In the genomic region with DNA sequence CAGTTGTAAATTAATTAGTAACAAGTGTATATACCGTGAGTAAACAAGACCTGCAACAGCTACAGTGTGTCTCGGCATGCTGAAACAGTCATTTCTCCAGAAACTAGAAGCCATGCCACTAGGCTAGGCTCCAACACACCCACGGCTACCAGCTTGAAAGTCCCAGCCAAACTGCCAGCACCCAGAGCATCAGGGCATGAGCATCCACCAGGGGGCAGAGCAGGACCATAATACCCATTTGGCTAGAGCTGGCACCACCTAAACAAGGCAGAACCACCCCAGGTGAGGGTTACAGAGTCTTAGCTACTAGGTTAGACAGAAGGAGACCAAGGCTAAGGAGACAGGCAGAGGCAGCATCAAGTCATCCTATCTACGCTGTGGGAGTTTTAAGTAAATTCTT, we compare ENCODE assay signal across 8 mouse cellular contexts. TPM values are rescaled to one million over a fixed set of nuclear protein-coding genes. Genes with fewer than 3 reads are reported as not detected.
DNase-seq lines count a peak whose midpoint lies in the region; ATAC-seq lines count a peak whose summit lies in the region.

No protein-coding gene starts in this region.

- WGBS in liver, embryonic 12.5 days (ENCODE audit: insufficient replicate concordance): 18% methylated on average over 4 of the region's 4 CpGs
- 30% methylated on average over 4 of the region's 4 CpGs for WGBS in limb, embryonic 11.5 days
- 35% methylated on average over 4 of the region's 4 CpGs for WGBS in neural tube, embryonic 12.5 days
- 21% methylated on average over 4 of the region's 4 CpGs for WGBS in stomach, embryonic 15.5 days

- no peaks in the 10 kb centered on the region for H3K27me3 ChIP-seq in liver, embryonic 12.5 days (replicated peaks)
- no peaks in the 10 kb centered on the region for H3K27me3 ChIP-seq in limb, embryonic 11.5 days (ENCODE audit: control insufficient read depth, insufficient read depth, low read length)
- H3K27me3 ChIP-seq in neural tube, embryonic 12.5 days (replicated peaks): peaks cover 4% of the 10 kb centered on the region; the same call in 1 of the 2 replicates
- no peaks in the 10 kb centered on the region for H3K27me3 ChIP-seq in stomach, embryonic 15.5 days (replicated peaks)

- no peaks in the 10 kb centered on the region for H3K36me3 ChIP-seq in liver, embryonic 12.5 days
- no peaks in the 10 kb centered on the region for H3K36me3 ChIP-seq in limb, embryonic 11.5 days (ENCODE audit: control insufficient read depth, insufficient read depth, low read length)
- no peaks in the 10 kb centered on the region for H3K36me3 ChIP-seq in neural tube, embryonic 12.5 days
- H3K36me3 ChIP-seq in stomach, embryonic 15.5 days: no peaks in the 10 kb centered on the region

- no peak overlapping the region for H3K9ac ChIP-seq in liver, embryonic 12.5 days
- no peak overlapping the region for H3K9ac ChIP-seq in limb, embryonic 11.5 days (ENCODE audit: low read length)
- no peak overlapping the region for H3K9ac ChIP-seq in neural tube, embryonic 12.5 days
- no peak overlapping the region for H3K9ac ChIP-seq in stomach, embryonic 15.5 days

- peak; percentile 71 for DNase-seq in liver
- DNase-seq in cerebellum, postnatal 4 days (ENCODE audit: low spot score in 2 of 2): peak; percentile 79 to 88
- DNase-seq in gastrocnemius, postnatal 10 days: peak; percentile 76
- DNase-seq in kidney, adult 8-10 months: peak; percentile 69 to 84
- DNase-seq in limb, embryonic 11.5 days (ENCODE audit: low spot score): peak; percentile 91

- no peaks in the 10 kb centered on the region for H3K4me1 ChIP-seq in liver, embryonic 12.5 days
- peaks cover 5% of the 10 kb centered on the region; the same call in 1 of the 2 replicates for H3K4me1 ChIP-seq in limb, embryonic 11.5 days (ENCODE audit: control insufficient read depth, insufficient read depth, low read length)
- H3K4me1 ChIP-seq in neural tube, embryonic 12.5 days: peaks cover 26% of the 10 kb centered on the region
- H3K4me1 ChIP-seq in stomach, embryonic 15.5 days: peaks cover 13% of the 10 kb centered on the region; the same call in 1 of the 2 replicates

- no peak overlapping the region for H3K4me2 ChIP-seq in liver, embryonic 12.5 days
- H3K4me2 ChIP-seq in limb, embryonic 11.5 days (ENCODE audit: low read depth, severe bottlenecking): no peak overlapping the region
- H3K4me2 ChIP-seq in neural tube, embryonic 12.5 days (replicated peaks): no peak overlapping the region
- no peak overlapping the region for H3K4me2 ChIP-seq in stomach, embryonic 15.5 days

- H3K9me3 ChIP-seq in liver, embryonic 12.5 days (replicated peaks): no peaks in the 10 kb centered on the region
- H3K9me3 ChIP-seq in limb, embryonic 11.5 days (ENCODE audit: control insufficient read depth, low read length): no peaks in the 10 kb centered on the region
- H3K9me3 ChIP-seq in neural tube, embryonic 12.5 days: no peaks in the 10 kb centered on the region
- no peaks in the 10 kb centered on the region for H3K9me3 ChIP-seq in stomach, embryonic 15.5 days

- no peak overlapping the region for H3K4me3 ChIP-seq in liver, embryonic 12.5 days
- H3K4me3 ChIP-seq in limb, embryonic 11.5 days (ENCODE audit: low read depth, low read length): no peak overlapping the region
- H3K4me3 ChIP-seq in neural tube, embryonic 12.5 days: no peak overlapping the region
- no peak overlapping the region for H3K4me3 ChIP-seq in stomach, embryonic 15.5 days (replicated peaks)

- H3K27ac ChIP-seq in liver, embryonic 12.5 days: no peak overlapping the region
- no peak overlapping the region for H3K27ac ChIP-seq in limb, embryonic 11.5 days (replicated peaks; ENCODE audit: low read depth, low read length)
- no peak overlapping the region for H3K27ac ChIP-seq in neural tube, embryonic 12.5 days
- no peak overlapping the region for H3K27ac ChIP-seq in stomach, embryonic 15.5 days

- no peak for ATAC-seq in liver, embryonic 12.5 days
- ATAC-seq in limb, embryonic 11.5 days (ENCODE audit: insufficient number of reproducible peaks, low FRiP score, low TSS enrichment, low read depth): no peak; the same call in 1 of the 2 replicates
- ATAC-seq in neural tube, embryonic 12.5 days (ENCODE audit: low FRiP score, low read depth): peak; percentile 68; the same call in 1 of the 2 replicates
- ATAC-seq in stomach, embryonic 15.5 days (ENCODE audit: insufficient read depth, low FRiP score, low read depth): peak; percentile 54; the same call in 1 of the 2 replicates

RNA-seq across cellular contexts. Expression of gene Hrh2, which starts 55.6 kb away (rescaled TPM):
- 0.07 and 0.08 TPM in 2 replicates for polyA plus RNA-seq in liver, embryonic 12.5 days (2016; fragmentation: Nextera tagmentation; extraction: Ambion mirVana)
- under 1 TPM in 1 of 2 experiments, not detected in 1; 0.09 TPM for total RNA-seq in gastrocnemius, postnatal 10 days (2021)
- not detected in 2 replicates for polyA plus RNA-seq in limb, embryonic 11.5 days (2014; fragmentation: Nextera tagmentation; extraction: Ambion mirVana)
- 0.06 and 0.08 TPM in 2 replicates for polyA plus RNA-seq in neural tube, embryonic 12.5 days (2016; fragmentation: Nextera tagmentation; extraction: Ambion mirVana)
- 0.28 and 0.41 TPM in 2 replicates for polyA plus RNA-seq in stomach, embryonic 15.5 days (2015; fragmentation: Nextera tagmentation; extraction: Ambion mirVana)

Comparison
In these comparisons a context has a peak if more than half of its experiments do, and no peak if none do; other contexts are left out.
1. ATAC-seq: peak in neural tube, embryonic 12.5 days (single experiment) and stomach, embryonic 15.5 days (single experiment); none in liver, embryonic 12.5 days (single experiment) and limb, embryonic 11.5 days (single experiment).
2. Peak in every context shown above with its lines, with median percentiles within 50 percentile points of each other: DNase-seq.